ENCODE assay signal across 7 mouse cellular contexts in genomic region chr11:5541799-5542481, GRCm38 (mm10). TPM values are rescaled to one million over a fixed set of nuclear protein-coding genes. Genes with fewer than 3 reads are reported as not detected.
DNase-seq lines count a peak whose midpoint lies in the region; ATAC-seq and TF ChIP-seq lines count a peak whose summit lies in the region.

Ccdc117 (minus strand) TSS chr11:5542187.

- WGBS in intestine, postnatal 0 days = under 1% methylated on average over 65 of the region's 65 CpGs
- under 1% methylated on average over 65 of the region's 65 CpGs for WGBS in midbrain, embryonic 12.5 days
- under 1% methylated on average over 65 of the region's 65 CpGs for WGBS in small intestine, adult 2 months

- H3K9me3 ChIP-seq in intestine, postnatal 0 days (ENCODE audit: control insufficient read depth) = no peaks in the 10 kb centered on the region
- H3K9me3 ChIP-seq in midbrain, embryonic 12.5 days = no peaks in the 10 kb centered on the region

- intact Hi-C loops in left cerebral cortex, postnatal 4 days (cut with DNase I) = no loop called here

- peak within 1 kb of the TSS; percentile 89 for H3K4me2 ChIP-seq in intestine, postnatal 0 days (replicated peaks; ENCODE audit: low read depth)
- H3K4me2 ChIP-seq in midbrain, embryonic 12.5 days (replicated peaks) = peak within 1 kb of the TSS; percentile 83

- peak within 1 kb of the TSS; percentile 94 for H3K9ac ChIP-seq in intestine, postnatal 0 days (ENCODE audit: low read depth, low read length)
- H3K9ac ChIP-seq in midbrain, embryonic 12.5 days (replicated peaks) = peak within 1 kb of the TSS; percentile 76

- ATAC-seq in intestine, postnatal 0 days = peak; percentile 94
- peak; percentile 98 for ATAC-seq in midbrain, embryonic 12.5 days (ENCODE audit: low FRiP score, low read depth)

- peak; percentile 83 for TF ChIP-seq POLR2A in small intestine, adult 2 months (IDR thresholded peaks at IDR 0.05; ENCODE audit: low read depth, low read length)

- peak within 1 kb of the TSS; percentile 57 for H3K27ac ChIP-seq in intestine, postnatal 0 days (ENCODE audit: low read depth, low read length)
- H3K27ac ChIP-seq in midbrain, embryonic 12.5 days (replicated peaks) = peak within 1 kb of the TSS; percentile 55
- peak within 1 kb of the TSS; percentile 75 for H3K27ac ChIP-seq in small intestine, adult 2 months (ENCODE audit: insufficient read depth, low read depth, low read length)

- H3K4me3 ChIP-seq in intestine, postnatal 0 days (ENCODE audit: low read depth, low read length) = peak within 1 kb of the TSS; percentile 91
- H3K4me3 ChIP-seq in midbrain, embryonic 12.5 days = peak within 1 kb of the TSS; percentile 81
- peak within 1 kb of the TSS; percentile 92 for H3K4me3 ChIP-seq in small intestine, adult 2 months (ENCODE audit: low read depth, low read length)

- H3K4me1 ChIP-seq in intestine, postnatal 0 days (replicated peaks; ENCODE audit: control insufficient read depth, insufficient read depth, low read length) = peaks cover 3% of the 10 kb centered on the region; the same call in 1 of the 2 replicates
- H3K4me1 ChIP-seq in midbrain, embryonic 12.5 days = peaks cover 14% of the 10 kb centered on the region
- peaks cover 8% of the 10 kb centered on the region; the same call in 1 of the 2 replicates for H3K4me1 ChIP-seq in small intestine, adult 2 months (ENCODE audit: control insufficient read depth, insufficient read depth, insufficient read length, low read length)

- peak; percentile 61 for TF ChIP-seq CTCF in intestine, postnatal 0 days (IDR thresholded peaks at IDR 0.05; ENCODE audit: low read depth)
- TF ChIP-seq CTCF in small intestine, adult 2 months (IDR thresholded peaks at IDR 0.05; ENCODE audit: extremely low read depth, insufficient read length, insufficient replicate concordance, low read depth, low read length) = peak; percentile 19; the same call in 1 of the 2 replicates

- H3K36me3 ChIP-seq in intestine, postnatal 0 days (ENCODE audit: control insufficient read depth, insufficient read depth) = 0 out of 2 replicates have a peak, but pooled peaks cover 4% of the 10 kb centered on the region
- peaks cover 12% of the 10 kb centered on the region; the same call in 1 of the 2 replicates for H3K36me3 ChIP-seq in midbrain, embryonic 12.5 days
- no peaks in the 10 kb centered on the region for H3K36me3 ChIP-seq in small intestine, adult 2 months (ENCODE audit: control insufficient read depth, insufficient read depth, low read length)

- no peaks in the 10 kb centered on the region for H3K27me3 ChIP-seq in intestine, postnatal 0 days (replicated peaks; ENCODE audit: control insufficient read depth, insufficient read depth, low read length)
- H3K27me3 ChIP-seq in midbrain, embryonic 12.5 days = 0 out of 2 replicates have a peak, but pooled peaks cover 3% of the 10 kb centered on the region
- H3K27me3 ChIP-seq in small intestine, adult 2 months (ENCODE audit: control insufficient read depth, insufficient read depth, low read length) = no peaks in the 10 kb centered on the region

- peak; percentile 93 for DNase-seq in adrenal gland, adult 8-10 months
- DNase-seq in embryo, embryonic 9.5 days (ENCODE audit: extremely low spot score) = peak; percentile 92
- DNase-seq in gastrocnemius, postnatal 4 days (ENCODE audit: low spot score in 2 of 2) = peak; percentile 71 to 88
- DNase-seq in left cerebral cortex, postnatal 4 days = peak; percentile 90

RNA-seq across cellular contexts. Expression of gene Ccdc117, which starts in this region (rescaled TPM):
- 10 to 100 TPM; 23.8 to 34.9 (median 28.8) TPM for total RNA-seq in adrenal gland, adult 8-10 months (2022)
- total RNA-seq in gastrocnemius, postnatal 4 days (2021) = 10 to 100 TPM; 15.7 to 16.0 TPM
- polyA plus RNA-seq in intestine, postnatal 0 days (2015; fragmentation: Nextera tagmentation; extraction: Ambion mirVana) = 4.7 and 6.3 TPM in 2 replicates
- total RNA-seq in left cerebral cortex, postnatal 4 days (2021) = 10 to 100 TPM; 10.9 TPM
- 25.8 and 29.6 TPM in 2 replicates for polyA plus RNA-seq in midbrain, embryonic 12.5 days (2016; fragmentation: Nextera tagmentation; extraction: Ambion mirVana)
- polyA plus RNA-seq in small intestine, adult 2 months (2012; rRNA removed) = 2.2 and 2.9 TPM in 2 replicates

Comparison
In these comparisons a context has a peak if more than half of its experiments do, and no peak if none do; other contexts are left out.
1. Peak in every context shown above with its lines: DNase-seq, ATAC-seq, H3K4me3 ChIP-seq and H3K27ac ChIP-seq.